Mouse (Mus musculus): ENCODE measurements around the gene S100a1. TPM values are rescaled to one million over a fixed set of nuclear protein-coding genes. Genes with fewer than 3 reads are reported as not detected.
A peak's percentile ranks its signal among the peaks of the same experiment; 100 is the strongest.

Gene S100a1
- polyA plus RNA-seq, 1 experiment from 2014 or later = 8.4 TPM

GRCm38 (mm10) chr3:90472213-90472612, 42.0 kb downstream of the S100a1 start:
- no peaks in the 10 kb centered on the region for H3K36me3 ChIP-seq (replicated peaks; ENCODE audit: control insufficient read depth, insufficient read depth, low read depth, low read length)
- ATAC-seq (replicated peaks; ENCODE audit: insufficient number of reproducible peaks, low FRiP score, low TSS enrichment, low read depth) (no peak), DNase-seq (ENCODE audit: low spot score) (peak; percentile 40)
- H3K9ac ChIP-seq (replicated peaks; ENCODE audit: low read length) = no peak overlapping the region
- H3K9me3 ChIP-seq (replicated peaks; ENCODE audit: control insufficient read depth, low read length) = no peaks in the 10 kb centered on the region
- WGBS = 31% methylated on average over 3 of the region's 3 CpGs
- no peak overlapping the region for H3K4me3 ChIP-seq (ENCODE audit: low read depth, low read length)
- H3K27ac ChIP-seq (replicated peaks; ENCODE audit: low read depth, low read length) = no peak overlapping the region
- H3K27me3 ChIP-seq (ENCODE audit: control insufficient read depth, insufficient read depth, low read length) = no peaks in the 10 kb centered on the region
- H3K4me1 ChIP-seq (ENCODE audit: control insufficient read depth, insufficient read depth, low read length) = no peaks in the 10 kb centered on the region
- no peak overlapping the region for H3K4me2 ChIP-seq (ENCODE audit: low read depth, low read length)

- ATAC-seq (replicated peaks; ENCODE audit: insufficient number of reproducible peaks, low FRiP score, low TSS enrichment, low read depth) (no peak), DNase-seq (ENCODE audit: low spot score) (no peak)
- Histone ChIP-seq H3K27me3 (ENCODE audit: control insufficient read depth, insufficient read depth, low read length) (peaks cover 30% of the 10 kb centered on the region), H3K4me3 (ENCODE audit: low read depth, low read length) (no peak overlapping the region), H3K9me3 (replicated peaks; ENCODE audit: control insufficient read depth, low read length) (no peaks in the 10 kb centered on the region), H3K36me3 (replicated peaks; ENCODE audit: control insufficient read depth, insufficient read depth, low read depth, low read length) (no peaks in the 10 kb centered on the region), H3K9ac (replicated peaks; ENCODE audit: low read length) (no peak overlapping the region), H3K4me1 (ENCODE audit: control insufficient read depth, insufficient read depth, low read length) (peaks cover 5% of the 10 kb centered on the region), H3K27ac (replicated peaks; ENCODE audit: low read depth, low read length) (no peak overlapping the region), H3K4me2 (ENCODE audit: low read depth, low read length) (no peak overlapping the region)
- 94% methylated on average over 10 of the region's 10 CpGs for WGBS
Observed at GRCm38 (mm10) chr3:90467618-90468300, 46.4 kb downstream of the S100a1 start.

DNA sequence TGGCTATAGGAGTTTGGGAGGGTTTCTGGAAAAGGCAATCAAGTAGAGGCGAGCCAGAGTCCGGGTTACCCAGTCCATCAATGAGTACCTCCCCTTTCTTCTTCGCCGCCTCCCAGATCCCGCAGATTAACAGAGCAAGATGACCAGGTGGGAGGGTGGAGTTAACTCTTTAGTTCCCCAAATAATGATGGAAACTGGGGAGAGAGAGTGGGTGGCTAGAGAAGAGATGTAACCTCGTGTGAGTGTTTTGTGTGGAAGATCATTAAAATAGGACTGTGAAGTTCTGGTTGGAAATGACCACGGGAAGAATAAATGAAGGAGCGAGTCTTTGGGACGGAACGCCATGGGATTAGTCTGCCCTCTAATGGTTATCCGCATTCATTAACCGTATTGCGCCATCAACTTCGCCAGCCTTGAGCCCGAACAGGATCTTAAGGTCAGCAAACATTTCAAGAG, 47.9 kb downstream of the S100a1 start:
- DNase-seq (ENCODE audit: low spot score) = peak; percentile 85
- H3K4me1 ChIP-seq (ENCODE audit: control insufficient read depth, insufficient read depth, low read length) = peaks cover 5% of the 10 kb centered on the region
- no peak overlapping the region for H3K27ac ChIP-seq (replicated peaks; ENCODE audit: low read depth, low read length)
- under 1% methylated on average over 15 of the region's 15 CpGs for WGBS
- peaks cover 30% of the 10 kb centered on the region for H3K27me3 ChIP-seq (ENCODE audit: control insufficient read depth, insufficient read depth, low read length)
- 0 out of 2 replicates have a peak, but pooled peaks have one; percentile 26 for ATAC-seq (replicated peaks; ENCODE audit: insufficient number of reproducible peaks, low FRiP score, low TSS enrichment, low read depth)
- H3K9ac ChIP-seq (replicated peaks; ENCODE audit: low read length) = peak overlapping the region; percentile 51
- H3K9me3 ChIP-seq (replicated peaks; ENCODE audit: control insufficient read depth, low read length) = no peaks in the 10 kb centered on the region
- peak overlapping the region; percentile 45 for H3K4me3 ChIP-seq (ENCODE audit: low read depth, low read length)
- peak overlapping the region; percentile 79 for H3K4me2 ChIP-seq (ENCODE audit: low read depth, low read length)
- H3K36me3 ChIP-seq (replicated peaks; ENCODE audit: control insufficient read depth, insufficient read depth, low read depth, low read length) = no peaks in the 10 kb centered on the region

GRCm38 (mm10) chr3:90465686-90466310, 48.4 kb downstream of the S100a1 start, which contains the start of gene Npr1:
TSS of gene Npr1 (minus strand) at chr3:90465866.
- Histone ChIP-seq H3K4me2 (ENCODE audit: low read depth, low read length) (peak within 1 kb of the TSS; percentile 79), H3K27ac (replicated peaks; ENCODE audit: low read depth, low read length) (no peak within 1 kb of the TSS), H3K36me3 (replicated peaks; ENCODE audit: control insufficient read depth, insufficient read depth, low read depth, low read length) (no peaks in the 10 kb centered on the region), H3K4me1 (ENCODE audit: control insufficient read depth, insufficient read depth, low read length) (peaks cover 5% of the 10 kb centered on the region), H3K27me3 (ENCODE audit: control insufficient read depth, insufficient read depth, low read length) (peaks cover 30% of the 10 kb centered on the region), H3K9me3 (replicated peaks; ENCODE audit: control insufficient read depth, low read length) (no peaks in the 10 kb centered on the region), H3K9ac (replicated peaks; ENCODE audit: low read length) (peak within 1 kb of the TSS; percentile 51), H3K4me3 (ENCODE audit: low read depth, low read length) (peak within 1 kb of the TSS; percentile 45)
- ATAC-seq (replicated peaks; ENCODE audit: insufficient number of reproducible peaks, low FRiP score, low TSS enrichment, low read depth) = 0 out of 2 replicates have a peak, but pooled peaks have one; percentile 20
- under 1% methylated on average over 33 of the region's 49 CpGs for WGBS
- peak; percentile 28 for DNase-seq (ENCODE audit: low spot score)

DNA sequence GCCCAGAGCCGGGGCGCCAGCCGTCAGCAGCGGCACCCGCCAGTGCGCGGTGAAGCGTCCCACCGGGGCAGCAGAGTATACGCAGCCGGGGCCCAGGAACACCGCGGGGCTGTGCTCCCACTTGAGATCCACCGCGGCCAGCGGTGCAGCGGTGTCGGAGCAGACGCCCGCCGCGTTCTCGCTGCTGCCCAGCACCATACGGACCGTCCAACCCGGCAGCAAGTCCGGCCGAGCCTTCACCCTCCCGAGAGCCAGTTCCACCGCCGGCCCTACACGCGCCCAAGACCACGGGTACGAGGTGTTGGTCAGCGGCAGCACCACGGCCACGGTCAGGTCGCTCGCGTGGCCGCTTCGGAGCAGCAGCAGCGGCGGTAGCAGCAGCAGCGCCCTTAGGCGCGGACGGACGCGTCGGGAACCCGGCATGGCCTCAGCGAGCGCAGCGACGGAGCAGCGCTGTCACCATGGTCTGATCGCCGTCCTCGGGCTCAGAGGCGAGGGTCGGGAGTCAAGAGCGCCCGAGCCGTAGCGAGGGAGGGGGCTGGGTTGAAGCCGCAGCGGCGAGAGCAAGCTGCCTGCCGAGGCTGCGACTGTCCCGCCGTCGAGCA, 49.0 kb downstream of the S100a1 start:
- Histone ChIP-seq H3K4me1 (ENCODE audit: control insufficient read depth, insufficient read depth, low read length) (peaks cover 5% of the 10 kb centered on the region), H3K4me3 (ENCODE audit: low read depth, low read length) (peak overlapping the region; percentile 45), H3K9me3 (replicated peaks; ENCODE audit: control insufficient read depth, low read length) (no peaks in the 10 kb centered on the region), H3K4me2 (ENCODE audit: low read depth, low read length) (peak overlapping the region; percentile 79), H3K9ac (replicated peaks; ENCODE audit: low read length) (peak overlapping the region; percentile 51), H3K27me3 (ENCODE audit: control insufficient read depth, insufficient read depth, low read length) (peaks cover 30% of the 10 kb centered on the region), H3K27ac (replicated peaks; ENCODE audit: low read depth, low read length) (no peak overlapping the region), H3K36me3 (replicated peaks; ENCODE audit: control insufficient read depth, insufficient read depth, low read depth, low read length) (no peaks in the 10 kb centered on the region)
- WGBS = 2% methylated on average over 74 of the region's 75 CpGs
- DNase-seq (ENCODE audit: low spot score) = peak; percentile 37
- ATAC-seq (replicated peaks; ENCODE audit: insufficient number of reproducible peaks, low FRiP score, low TSS enrichment, low read depth) = peak; percentile 66; the same call in 1 of the 2 replicates

DNA sequence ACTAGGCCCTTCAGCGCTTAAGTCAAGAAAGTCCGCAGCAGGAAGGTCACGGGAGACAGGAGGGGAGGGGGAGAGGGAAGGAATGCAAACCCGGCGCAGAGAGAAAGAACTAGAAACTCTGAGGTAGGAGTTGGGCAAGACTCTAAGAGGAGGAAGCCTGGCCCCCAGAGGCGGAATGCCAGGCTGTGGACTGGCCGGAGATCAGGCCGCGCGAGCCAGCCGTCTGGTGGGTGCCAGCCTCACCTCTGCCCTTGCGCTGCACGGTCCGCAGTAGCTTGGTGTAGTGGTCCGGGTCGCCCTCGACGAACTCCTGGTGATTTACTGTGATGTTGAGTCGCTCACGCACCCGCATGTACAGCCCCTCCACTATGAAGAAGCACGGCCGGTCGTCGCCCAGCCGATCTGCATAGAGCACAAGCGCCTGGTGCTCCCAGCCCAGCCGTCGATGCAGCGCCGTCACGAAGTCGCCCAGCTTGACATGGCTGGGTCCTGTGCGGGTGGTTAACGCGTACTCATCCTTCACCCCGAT, 49.6 kb downstream of the S100a1 start:
- Histone ChIP-seq H3K4me2 (ENCODE audit: low read depth, low read length) (peak overlapping the region; percentile 79), H3K9ac (replicated peaks; ENCODE audit: low read length) (no peak overlapping the region; the same call in 1 of the 2 replicates), H3K4me1 (ENCODE audit: control insufficient read depth, insufficient read depth, low read length) (peaks cover 5% of the 10 kb centered on the region), H3K27ac (replicated peaks; ENCODE audit: low read depth, low read length) (no peak overlapping the region), H3K36me3 (replicated peaks; ENCODE audit: control insufficient read depth, insufficient read depth, low read depth, low read length) (no peaks in the 10 kb centered on the region), H3K9me3 (replicated peaks; ENCODE audit: control insufficient read depth, low read length) (no peaks in the 10 kb centered on the region), H3K27me3 (ENCODE audit: control insufficient read depth, insufficient read depth, low read length) (peaks cover 30% of the 10 kb centered on the region), H3K4me3 (ENCODE audit: low read depth, low read length) (peak overlapping the region; percentile 45)
- ATAC-seq (replicated peaks; ENCODE audit: insufficient number of reproducible peaks, low FRiP score, low TSS enrichment, low read depth) (peak; percentile 26; the same call in 1 of the 2 replicates), DNase-seq (ENCODE audit: low spot score) (peak; percentile 17)
- 8% methylated on average over 37 of the region's 37 CpGs for WGBS

DNA sequence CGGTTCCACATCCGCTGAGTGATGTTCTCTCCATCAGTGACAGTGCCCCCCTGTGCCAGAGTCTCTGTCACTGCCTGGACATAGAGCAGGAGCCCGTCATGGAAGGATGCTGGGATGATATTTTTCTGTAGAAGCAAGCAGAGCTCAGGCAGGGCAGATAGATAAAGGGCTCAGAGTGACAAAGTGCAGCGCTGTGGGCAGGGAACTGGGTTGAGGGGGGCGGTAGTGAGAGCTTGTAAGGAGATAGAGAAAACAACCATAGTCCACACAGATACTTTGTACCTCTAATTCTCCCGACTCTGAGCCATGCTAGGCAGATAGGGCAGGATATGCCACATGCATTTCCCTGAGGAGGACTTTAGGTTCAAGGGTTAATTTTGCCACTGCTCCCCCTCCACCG, 51.6 kb downstream of the S100a1 start:
- H3K9ac ChIP-seq (replicated peaks; ENCODE audit: low read length) = no peak overlapping the region
- 36% methylated on average over 7 of the region's 7 CpGs for WGBS
- H3K36me3 ChIP-seq (replicated peaks; ENCODE audit: control insufficient read depth, insufficient read depth, low read depth, low read length) = no peaks in the 10 kb centered on the region
- H3K4me2 ChIP-seq (ENCODE audit: low read depth, low read length) = no peak overlapping the region
- no peak overlapping the region for H3K27ac ChIP-seq (replicated peaks; ENCODE audit: low read depth, low read length)
- H3K27me3 ChIP-seq (ENCODE audit: control insufficient read depth, insufficient read depth, low read length) = peaks cover 30% of the 10 kb centered on the region
- peaks cover 5% of the 10 kb centered on the region for H3K4me1 ChIP-seq (ENCODE audit: control insufficient read depth, insufficient read depth, low read length)
- no peaks in the 10 kb centered on the region for H3K9me3 ChIP-seq (replicated peaks; ENCODE audit: control insufficient read depth, low read length)
- no peak for DNase-seq (ENCODE audit: low spot score)
- ATAC-seq (replicated peaks; ENCODE audit: insufficient number of reproducible peaks, low FRiP score, low TSS enrichment, low read depth) = no peak
- no peak overlapping the region for H3K4me3 ChIP-seq (ENCODE audit: low read depth, low read length)

Data from embryonic facial prominence, embryonic 11.5 days (tissue).